Mouse (Mus musculus) left cerebral cortex, adult 18-20 months (tissue): ENCODE results near the gene Rbfox2. TPM values are rescaled to one million over a fixed set of nuclear protein-coding genes. Genes with fewer than 3 reads are reported as not detected.

ENCODE experiments used
- DNase-seq, 2 experiments: peaks; one replicate each; pipeline ENCODE4 v3.0.0; 2021 to 2022; ENCODE audit warnings: low spot score in 2 of 2, mixed read lengths in 1 of 2
- total RNA-seq, 2 experiments: library from RNA; stranded (reverse); gene quantifications; 2 replicates each; pipeline ENCODE4 v1.2.3; 2021

Gene Rbfox2
- total RNA-seq, 2 experiments from 2014 or later: 239 to 240 TPM

- DNase-seq: no peak
Measured at GRCm38 (mm10) chr15:77276300-77276699, 30.5 kb downstream of the Rbfox2 start.

- DNase-seq: no peak
Measured at GRCm38 (mm10) chr15:77275572-77275971, 31.2 kb downstream of the Rbfox2 start.

- DNase-seq: no peak
Measured at GRCm38 (mm10) chr15:77273947-77274346, 32.9 kb downstream of the Rbfox2 start.

- DNase-seq: no peak
Measured at GRCm38 (mm10) chr15:77271285-77271684, 35.5 kb downstream of the Rbfox2 start.

GRCm38 (mm10) chr15:77269496-77269895, 37.3 kb downstream of the Rbfox2 start:
- peak; percentile 37 to 63 for DNase-seq

GRCm38 (mm10) chr15:77268415-77268814, 38.4 kb downstream of the Rbfox2 start:
- no peak for DNase-seq

GRCm38 (mm10) chr15:77265318-77265717, 41.5 kb downstream of the Rbfox2 start:
- DNase-seq: no peak

- no peak for DNase-seq
Measured at GRCm38 (mm10) chr15:77264314-77264713, 42.5 kb downstream of the Rbfox2 start.

- DNase-seq: no peak
Measured at GRCm38 (mm10) chr15:77262782-77263181, 44.0 kb downstream of the Rbfox2 start.

- peak; percentile 76 to 80 for DNase-seq
Measured at GRCm38 (mm10) chr15:77257437-77258229, 49.2 kb downstream of the Rbfox2 start.

- DNase-seq: no peak
Measured at GRCm38 (mm10) chr15:77256782-77257181, 50.0 kb downstream of the Rbfox2 start.

GRCm38 (mm10) chr15:77254636-77255035, 52.2 kb downstream of the Rbfox2 start:
- DNase-seq: no peak

- DNase-seq: no peak
Measured at GRCm38 (mm10) chr15:77254128-77254527, 52.7 kb downstream of the Rbfox2 start.

- no peak for DNase-seq
Measured at GRCm38 (mm10) chr15:77251706-77252105, 55.1 kb downstream of the Rbfox2 start.

GRCm38 (mm10) chr15:77250806-77251205, 56.0 kb downstream of the Rbfox2 start:
- DNase-seq: no peak

- DNase-seq: no peak
Measured at GRCm38 (mm10) chr15:77249421-77249820, 57.4 kb downstream of the Rbfox2 start.

- peak; percentile 80 to 83 for DNase-seq
Measured at GRCm38 (mm10) chr15:77245418-77246365, 61.1 kb downstream of the Rbfox2 start.

GRCm38 (mm10) chr15:77244634-77245033, 62.2 kb downstream of the Rbfox2 start:
- DNase-seq: no peak

- no peak for DNase-seq
Measured at GRCm38 (mm10) chr15:77243876-77244560, 62.8 kb downstream of the Rbfox2 start.

GRCm38 (mm10) chr15:77240607-77241006, 66.2 kb downstream of the Rbfox2 start:
- no peak for DNase-seq

GRCm38 (mm10) chr15:77239564-77239963, 67.2 kb downstream of the Rbfox2 start:
- DNase-seq: no peak
